Mouse (Mus musculus) embryonic facial prominence, embryonic 12.5 days (tissue): Measurements from ENCODE around the gene Hoxc6. TPM values are rescaled to one million over a fixed set of nuclear protein-coding genes. Genes with fewer than 3 reads are reported as not detected.

Source experiments
- ATAC-seq: fragments of 200-750 bp; cut with Nextera tagmentation; 2 replicates; pipeline ENCODE4 v1.8.0; 2017; ENCODE audit not compliant: insufficient number of reproducible peaks, insufficient read depth, low FRiP score, low TSS enrichment
- H3K27ac ChIP-seq: fragments of 300-500 bp; sonication (generic); 2 replicates; pipeline ENCODE4 v1.5.1; 2016; ENCODE audit warnings: mild to moderate bottlenecking
- H3K27me3 ChIP-seq: fragments of 300-500 bp; sonication (generic); 2 replicates; pipeline ENCODE4 v1.6.1; 2016; ENCODE audit warnings: mild to moderate bottlenecking, moderate library complexity
- H3K36me3 ChIP-seq: fragments of 300-500 bp; sonication (generic); 2 replicates; pipeline ENCODE4 v1.6.1; 2016; ENCODE audit warnings: mild to moderate bottlenecking
- H3K4me1 ChIP-seq: fragments of 300-500 bp; sonication (generic); 2 replicates; pipeline ENCODE4 v1.6.1; 2016
- H3K4me2 ChIP-seq: fragments of 300-500 bp; sonication (generic); replicated peaks from 2 replicates; pipeline ENCODE4 v1.6.1; 2016; ENCODE audit warnings: mild to moderate bottlenecking, moderate library complexity
- H3K4me3 ChIP-seq: fragments of 300-500 bp; sonication (generic); 2 replicates; pipeline ENCODE4 v1.5.1; 2016; ENCODE audit warnings: mild to moderate bottlenecking
- H3K9ac ChIP-seq: fragments of 300-500 bp; sonication (generic); 2 replicates; pipeline ENCODE4 v1.6.1; 2016; ENCODE audit warnings: mild to moderate bottlenecking, moderate library complexity
- H3K9me3 ChIP-seq: fragments of 300-500 bp; sonication (generic); 2 replicates; pipeline ENCODE4 v1.6.1; 2016; ENCODE audit warnings: mild to moderate bottlenecking, moderate library complexity
- WGBS: fragments of 180-500 bp; shearing (Covaris S2); methylation state at CpG from one replicate; pipeline ENCODE4 v1.1.7; 2016; 5-methylcytosine and 5-hydroxymethylcytosine counted together
- polyA plus RNA-seq: library from polyadenylated mRNA; unstranded; fragments of >200 nt; fragmentation: Nextera tagmentation; extraction: Ambion mirVana; gene quantifications from 2 replicates; pipeline ENCODE4 v1.2.1, GENCODE M21; 2016

The Hoxc6 gene
- polyA plus RNA-seq, 1 experiment from 2014 or later, result not detected

- no peak for ATAC-seq
- 0 out of 2 replicates have a peak, but pooled peaks cover 3% of the 10 kb centered on the region for H3K4me1 ChIP-seq
- under 1% methylated on average over 88 of the region's 88 CpGs for WGBS
Measured at GRCm38 (mm10) chr15:102981379-102982288, 16.4 kb upstream of the Hoxc6 start.

GRCm38 (mm10) chr15:102983716-102984115 is 14.3 kb upstream of the Hoxc6 start:
- no peaks in the 10 kb centered on the region for H3K9me3 ChIP-seq
- WGBS, result 1% methylated on average over 12 of the region's 12 CpGs
- H3K9ac ChIP-seq, result no peak overlapping the region
- H3K4me2 ChIP-seq, result no peak overlapping the region
- ATAC-seq, result no peak
- H3K27me3 ChIP-seq, result peaks cover 100% of the 10 kb centered on the region
- no peak overlapping the region for H3K27ac ChIP-seq
- H3K4me3 ChIP-seq, result no peak overlapping the region
- 0 out of 2 replicates have a peak, but pooled peaks cover 3% of the 10 kb centered on the region for H3K4me1 ChIP-seq
- H3K36me3 ChIP-seq, result no peaks in the 10 kb centered on the region

More at GRCm38 (mm10) chr15:102981379-102982288, 16.4 kb upstream of the Hoxc6 start:
- peak overlapping the region; percentile 11 for H3K4me2 ChIP-seq
- no peaks in the 10 kb centered on the region for H3K36me3 ChIP-seq
- H3K9ac ChIP-seq, result no peak overlapping the region
- H3K4me3 ChIP-seq, result peak overlapping the region; percentile 13; the same call in 1 of the 2 replicates
- peaks cover 100% of the 10 kb centered on the region for H3K27me3 ChIP-seq
- no peaks in the 10 kb centered on the region for H3K9me3 ChIP-seq
- no peak overlapping the region for H3K27ac ChIP-seq

- H3K9me3 ChIP-seq, result no peaks in the 10 kb centered on the region
- H3K36me3 ChIP-seq, result no peaks in the 10 kb centered on the region
- H3K27ac ChIP-seq, result no peak overlapping the region
- H3K9ac ChIP-seq, result no peak overlapping the region
- 0 out of 2 replicates have a peak, but pooled peaks cover 3% of the 10 kb centered on the region for H3K4me1 ChIP-seq
- H3K4me3 ChIP-seq, result no peak overlapping the region
- H3K4me2 ChIP-seq, result no peak overlapping the region
- WGBS, result 1% methylated on average over 10 of the region's 10 CpGs
- ATAC-seq, result no peak
- H3K27me3 ChIP-seq, result peaks cover 100% of the 10 kb centered on the region
Measured at GRCm38 (mm10) chr15:102984521-102984920, 13.5 kb upstream of the Hoxc6 start.

GRCm38 (mm10) chr15:102984925-102985324 is 13.1 kb upstream of the Hoxc6 start:
- Histone ChIP-seq H3K4me3 (no peak overlapping the region), H3K9me3 (no peaks in the 10 kb centered on the region), H3K36me3 (no peaks in the 10 kb centered on the region), H3K27ac (no peak overlapping the region), H3K4me2 (no peak overlapping the region), H3K4me1 (0 out of 2 replicates have a peak, but pooled peaks cover 3% of the 10 kb centered on the region), H3K27me3 (peaks cover 100% of the 10 kb centered on the region), H3K9ac (no peak overlapping the region)
- WGBS, result 1% methylated on average over 3 of the region's 3 CpGs
- no peak for ATAC-seq

- H3K36me3 ChIP-seq, result no peaks in the 10 kb centered on the region
- no peaks in the 10 kb centered on the region for H3K9me3 ChIP-seq
- 2% methylated on average over 21 of the region's 21 CpGs for WGBS
- 0 out of 2 replicates have a peak, but pooled peaks cover 4% of the 10 kb centered on the region for H3K4me1 ChIP-seq
- H3K27ac ChIP-seq, result no peak overlapping the region
- no peak overlapping the region for H3K4me2 ChIP-seq
- no peak for ATAC-seq
- H3K27me3 ChIP-seq, result peaks cover 100% of the 10 kb centered on the region
- no peak overlapping the region for H3K4me3 ChIP-seq
- no peak overlapping the region for H3K9ac ChIP-seq
Measured at GRCm38 (mm10) chr15:102987124-102987833, 10.8 kb upstream of the Hoxc6 start.

- H3K4me2 ChIP-seq, result no peak overlapping the region
- 13% methylated on average over 5 of the region's 5 CpGs for WGBS
- H3K36me3 ChIP-seq, result no peaks in the 10 kb centered on the region
- no peak overlapping the region for H3K9ac ChIP-seq
- H3K27me3 ChIP-seq, result peaks cover 100% of the 10 kb centered on the region
- 0 out of 2 replicates have a peak, but pooled peaks cover 4% of the 10 kb centered on the region for H3K4me1 ChIP-seq
- H3K27ac ChIP-seq, result no peak overlapping the region
- no peaks in the 10 kb centered on the region for H3K9me3 ChIP-seq
- no peak overlapping the region for H3K4me3 ChIP-seq
- no peak for ATAC-seq
Measured at GRCm38 (mm10) chr15:102988078-102988477, 10.0 kb upstream of the Hoxc6 start.

- Histone ChIP-seq H3K27me3 (peaks cover 98% of the 10 kb centered on the region), H3K9ac (no peak within 1 kb of the TSS), H3K4me1 (0 out of 2 replicates have a peak, but pooled peaks cover 4% of the 10 kb centered on the region), H3K9me3 (no peaks in the 10 kb centered on the region), H3K4me2 (no peak within 1 kb of the TSS), H3K27ac (no peak within 1 kb of the TSS), H3K4me3 (no peak within 1 kb of the TSS), H3K36me3 (no peaks in the 10 kb centered on the region)
- ATAC-seq, result no peak
- 2% methylated on average over 52 of the region's 69 CpGs for whole genome bisulfite sequencing
Measured at GRCm38 (mm10) chr15:102990461-102991397, 7.3 kb upstream of the Hoxc6 start, which contains the start of gene Hoxc8. Gene Hoxc8 (plus strand): TSS chr15:102990607.

GRCm38 (mm10) chr15:102991782-102992181 is 6.3 kb upstream of the Hoxc6 start:
- ATAC-seq, result no peak
- no peak overlapping the region for H3K27ac ChIP-seq
- no peaks in the 10 kb centered on the region for H3K36me3 ChIP-seq
- H3K4me2 ChIP-seq, result no peak overlapping the region
- no peaks in the 10 kb centered on the region for H3K9me3 ChIP-seq
- no peak overlapping the region for H3K9ac ChIP-seq
- 0 out of 2 replicates have a peak, but pooled peaks cover 4% of the 10 kb centered on the region for H3K4me1 ChIP-seq
- no peak overlapping the region for H3K4me3 ChIP-seq
- H3K27me3 ChIP-seq, result peaks cover 98% of the 10 kb centered on the region
- WGBS, result under 1% methylated on average over 7 of the region's 7 CpGs

GRCm38 (mm10) chr15:102992206-102992605 is 5.9 kb upstream of the Hoxc6 start:
- Histone ChIP-seq H3K27ac (no peak overlapping the region), H3K4me3 (no peak overlapping the region), H3K9ac (no peak overlapping the region), H3K9me3 (no peaks in the 10 kb centered on the region), H3K27me3 (peaks cover 96% of the 10 kb centered on the region), H3K4me2 (no peak overlapping the region), H3K4me1 (0 out of 2 replicates have a peak, but pooled peaks cover 4% of the 10 kb centered on the region), H3K36me3 (no peaks in the 10 kb centered on the region)
- WGBS, result 1% methylated on average over 11 of the region's 11 CpGs
- no peak for ATAC-seq

GRCm38 (mm10) chr15:102992863-102993262 is 5.2 kb upstream of the Hoxc6 start:
- no peak overlapping the region for H3K4me2 ChIP-seq
- peaks cover 96% of the 10 kb centered on the region for H3K27me3 ChIP-seq
- ATAC-seq, result no peak
- no peak overlapping the region for H3K9ac ChIP-seq
- no peak overlapping the region for H3K4me3 ChIP-seq
- no peaks in the 10 kb centered on the region for H3K9me3 ChIP-seq
- 7% methylated on average over 3 of the region's 3 CpGs for WGBS
- H3K36me3 ChIP-seq, result no peaks in the 10 kb centered on the region
- no peak overlapping the region for H3K27ac ChIP-seq
- H3K4me1 ChIP-seq, result 0 out of 2 replicates have a peak, but pooled peaks cover 4% of the 10 kb centered on the region

- WGBS, result 2% methylated on average over 9 of the region's 9 CpGs
- Histone ChIP-seq H3K27me3 (peaks cover 96% of the 10 kb centered on the region), H3K36me3 (no peaks in the 10 kb centered on the region), H3K4me2 (no peak overlapping the region), H3K4me3 (no peak overlapping the region), H3K9me3 (no peaks in the 10 kb centered on the region), H3K4me1 (peaks cover 11% of the 10 kb centered on the region), H3K9ac (no peak overlapping the region), H3K27ac (no peak overlapping the region)
- ATAC-seq, result no peak
Measured at GRCm38 (mm10) chr15:102996548-102996947, 1.5 kb upstream of the Hoxc6 start.
